Mouse (Mus musculus): ENCODE measurements around the gene Pla1a. TPM values are rescaled to one million over a fixed set of nuclear protein-coding genes. Genes with fewer than 3 reads are reported as not detected.
A peak's percentile ranks its signal among the peaks of the same experiment; 100 is the strongest.

Pla1a gene
- polyA plus RNA-seq, 1 experiment from 2014 or later = 1.4 TPM

GRCm38 (mm10) chr16:38359857-38360256 lies 73.1 kb downstream of the Pla1a start:
- no peak for ATAC-seq (ENCODE audit: low FRiP score)
- H3K27me3 ChIP-seq (replicated peaks) = no peaks in the 10 kb centered on the region
- H3K4me2 ChIP-seq = no peak overlapping the region
- peaks cover 2% of the 10 kb centered on the region; the same call in 1 of the 2 replicates for H3K36me3 ChIP-seq
- H3K9ac ChIP-seq (replicated peaks) = no peak overlapping the region
- H3K9me3 ChIP-seq (replicated peaks) = no peaks in the 10 kb centered on the region
- no peaks in the 10 kb centered on the region for H3K4me1 ChIP-seq
- no peak overlapping the region for H3K4me3 ChIP-seq (replicated peaks)
- H3K27ac ChIP-seq (replicated peaks) = no peak overlapping the region
- 83% methylated on average over 3 of the region's 3 CpGs for WGBS

GRCm38 (mm10) chr16:38359241-38359640 lies 73.7 kb downstream of the Pla1a start:
- no peak overlapping the region for H3K4me2 ChIP-seq
- H3K4me3 ChIP-seq (replicated peaks) = no peak overlapping the region
- peaks cover 2% of the 10 kb centered on the region; the same call in 1 of the 2 replicates for H3K36me3 ChIP-seq
- H3K9me3 ChIP-seq (replicated peaks) = no peaks in the 10 kb centered on the region
- H3K27ac ChIP-seq (replicated peaks) = no peak overlapping the region
- 98% methylated on average over 2 of the region's 2 CpGs for WGBS
- no peak for ATAC-seq (ENCODE audit: low FRiP score)
- no peaks in the 10 kb centered on the region for H3K27me3 ChIP-seq (replicated peaks)
- H3K9ac ChIP-seq (replicated peaks) = no peak overlapping the region
- no peaks in the 10 kb centered on the region for H3K4me1 ChIP-seq

- peaks cover 2% of the 10 kb centered on the region; the same call in 1 of the 2 replicates for H3K36me3 ChIP-seq
- H3K4me3 ChIP-seq (replicated peaks) = no peak overlapping the region
- WGBS = 91% methylated on average over 6 of the region's 6 CpGs
- no peaks in the 10 kb centered on the region for H3K4me1 ChIP-seq
- ATAC-seq (ENCODE audit: low FRiP score) = no peak
- no peak overlapping the region for H3K4me2 ChIP-seq
- no peak overlapping the region for H3K27ac ChIP-seq (replicated peaks)
- H3K9me3 ChIP-seq (replicated peaks) = no peaks in the 10 kb centered on the region
- H3K27me3 ChIP-seq (replicated peaks) = no peaks in the 10 kb centered on the region
- H3K9ac ChIP-seq (replicated peaks) = no peak overlapping the region
These were observed 74.6 kb downstream of the Pla1a start for GRCm38 (mm10) chr16:38358256-38358812.

GRCm38 (mm10) chr16:38354185-38354913 lies 78.6 kb downstream of the Pla1a start:
- Histone ChIP-seq H3K4me1 (no peaks in the 10 kb centered on the region), H3K27me3 (replicated peaks) (no peaks in the 10 kb centered on the region), H3K9ac (replicated peaks) (no peak overlapping the region), H3K9me3 (replicated peaks) (no peaks in the 10 kb centered on the region), H3K4me2 (no peak overlapping the region), H3K4me3 (replicated peaks) (no peak overlapping the region), H3K36me3 (peaks cover 25% of the 10 kb centered on the region), H3K27ac (replicated peaks) (no peak overlapping the region)
- 90% methylated on average over 5 of the region's 5 CpGs for WGBS
- no peak for ATAC-seq (ENCODE audit: low FRiP score)

- Histone ChIP-seq H3K27me3 (replicated peaks) (no peaks in the 10 kb centered on the region), H3K9ac (replicated peaks) (no peak overlapping the region), H3K9me3 (replicated peaks) (no peaks in the 10 kb centered on the region), H3K4me2 (no peak overlapping the region), H3K36me3 (peaks cover 28% of the 10 kb centered on the region), H3K4me1 (no peaks in the 10 kb centered on the region), H3K4me3 (replicated peaks) (no peak overlapping the region), H3K27ac (replicated peaks) (no peak overlapping the region)
- no peak for ATAC-seq (ENCODE audit: low FRiP score)
- 98% methylated on average over 2 of the region's 2 CpGs for WGBS
These were observed 79.3 kb downstream of the Pla1a start for GRCm38 (mm10) chr16:38353642-38354041.

GRCm38 (mm10) chr16:38352851-38353250 lies 80.1 kb downstream of the Pla1a start:
- peaks cover 28% of the 10 kb centered on the region for H3K36me3 ChIP-seq
- H3K9ac ChIP-seq (replicated peaks) = no peak overlapping the region
- no peak for ATAC-seq (ENCODE audit: low FRiP score)
- no peak overlapping the region for H3K4me3 ChIP-seq (replicated peaks)
- H3K27me3 ChIP-seq (replicated peaks) = no peaks in the 10 kb centered on the region
- no peak overlapping the region for H3K4me2 ChIP-seq
- H3K9me3 ChIP-seq (replicated peaks) = no peaks in the 10 kb centered on the region
- H3K27ac ChIP-seq (replicated peaks) = no peak overlapping the region
- peaks cover 5% of the 10 kb centered on the region for H3K4me1 ChIP-seq

GRCm38 (mm10) chr16:38352031-38352430 lies 80.9 kb downstream of the Pla1a start:
- H3K9me3 ChIP-seq (replicated peaks) = no peaks in the 10 kb centered on the region
- peaks cover 10% of the 10 kb centered on the region for H3K4me1 ChIP-seq
- peaks cover 28% of the 10 kb centered on the region for H3K36me3 ChIP-seq
- H3K27ac ChIP-seq (replicated peaks) = no peak overlapping the region
- H3K4me3 ChIP-seq (replicated peaks) = no peak overlapping the region
- H3K27me3 ChIP-seq (replicated peaks) = no peaks in the 10 kb centered on the region
- no peak overlapping the region for H3K9ac ChIP-seq (replicated peaks)
- no peak overlapping the region for H3K4me2 ChIP-seq
- ATAC-seq (ENCODE audit: low FRiP score) = no peak
- 79% methylated on average over 7 of the region's 7 CpGs for WGBS

- Histone ChIP-seq H3K27me3 (replicated peaks) (no peaks in the 10 kb centered on the region), H3K4me2 (no peak overlapping the region), H3K36me3 (peaks cover 27% of the 10 kb centered on the region), H3K27ac (replicated peaks) (no peak overlapping the region), H3K4me3 (replicated peaks) (no peak overlapping the region), H3K4me1 (peaks cover 13% of the 10 kb centered on the region), H3K9ac (replicated peaks) (no peak overlapping the region), H3K9me3 (replicated peaks) (no peaks in the 10 kb centered on the region)
- no peak for ATAC-seq (ENCODE audit: low FRiP score)
- WGBS = 85% methylated on average over 6 of the region's 6 CpGs
These were observed 82.0 kb downstream of the Pla1a start for GRCm38 (mm10) chr16:38350939-38351338.

GRCm38 (mm10) chr16:38350361-38350855 lies 82.5 kb downstream of the Pla1a start:
- H3K9ac ChIP-seq (replicated peaks) = no peak overlapping the region
- peaks cover 13% of the 10 kb centered on the region for H3K4me1 ChIP-seq
- peaks cover 26% of the 10 kb centered on the region for H3K36me3 ChIP-seq
- WGBS = 90% methylated on average over 7 of the region's 7 CpGs
- H3K27me3 ChIP-seq (replicated peaks) = no peaks in the 10 kb centered on the region
- H3K4me3 ChIP-seq (replicated peaks) = no peak overlapping the region
- ATAC-seq (ENCODE audit: low FRiP score) = no peak
- no peaks in the 10 kb centered on the region for H3K9me3 ChIP-seq (replicated peaks)
- no peak overlapping the region for H3K4me2 ChIP-seq
- H3K27ac ChIP-seq (replicated peaks) = no peak overlapping the region

GRCm38 (mm10) chr16:38349881-38350280 lies 83.1 kb downstream of the Pla1a start:
- no peaks in the 10 kb centered on the region for H3K27me3 ChIP-seq (replicated peaks)
- no peak overlapping the region for H3K4me3 ChIP-seq (replicated peaks)
- no peaks in the 10 kb centered on the region for H3K9me3 ChIP-seq (replicated peaks)
- H3K4me2 ChIP-seq = no peak overlapping the region
- no peak for ATAC-seq (ENCODE audit: low FRiP score)
- H3K27ac ChIP-seq (replicated peaks) = no peak overlapping the region
- H3K9ac ChIP-seq (replicated peaks) = no peak overlapping the region
- 95% methylated on average over 2 of the region's 2 CpGs for WGBS
- peaks cover 26% of the 10 kb centered on the region for H3K36me3 ChIP-seq
- H3K4me1 ChIP-seq = peaks cover 13% of the 10 kb centered on the region

- Histone ChIP-seq H3K27me3 (replicated peaks) (no peaks in the 10 kb centered on the region), H3K27ac (replicated peaks) (no peak overlapping the region), H3K4me3 (replicated peaks) (no peak overlapping the region), H3K9me3 (replicated peaks) (no peaks in the 10 kb centered on the region), H3K36me3 (peaks cover 26% of the 10 kb centered on the region), H3K4me2 (no peak overlapping the region), H3K4me1 (peaks cover 13% of the 10 kb centered on the region), H3K9ac (replicated peaks) (no peak overlapping the region)
- ATAC-seq (ENCODE audit: low FRiP score) = no peak
- WGBS = 90% methylated on average over 9 of the region's 9 CpGs
These were observed 84.7 kb downstream of the Pla1a start for GRCm38 (mm10) chr16:38348217-38348761.

GRCm38 (mm10) chr16:38347588-38347987 lies 85.4 kb downstream of the Pla1a start:
- Histone ChIP-seq H3K27ac (replicated peaks) (no peak overlapping the region), H3K4me3 (replicated peaks) (peak overlapping the region; percentile 86), H3K9ac (replicated peaks) (peak overlapping the region; percentile 80), H3K4me2 (peak overlapping the region; percentile 66), H3K36me3 (peaks cover 26% of the 10 kb centered on the region), H3K9me3 (replicated peaks) (no peaks in the 10 kb centered on the region), H3K27me3 (replicated peaks) (no peaks in the 10 kb centered on the region), H3K4me1 (peaks cover 13% of the 10 kb centered on the region)
- ATAC-seq (ENCODE audit: low FRiP score) = no peak
- 65% methylated on average over 6 of the region's 6 CpGs for WGBS

Data from neural tube, embryonic 15.5 days (tissue).